Mouse (Mus musculus): ENCODE results near the gene Ugt1a2. TPM values are rescaled to one million over a fixed set of nuclear protein-coding genes. Genes with fewer than 3 reads are reported as not detected.

Ugt1a2 gene
- polyA plus RNA-seq, 1 experiment from 2014 or later: not detected

DNA sequence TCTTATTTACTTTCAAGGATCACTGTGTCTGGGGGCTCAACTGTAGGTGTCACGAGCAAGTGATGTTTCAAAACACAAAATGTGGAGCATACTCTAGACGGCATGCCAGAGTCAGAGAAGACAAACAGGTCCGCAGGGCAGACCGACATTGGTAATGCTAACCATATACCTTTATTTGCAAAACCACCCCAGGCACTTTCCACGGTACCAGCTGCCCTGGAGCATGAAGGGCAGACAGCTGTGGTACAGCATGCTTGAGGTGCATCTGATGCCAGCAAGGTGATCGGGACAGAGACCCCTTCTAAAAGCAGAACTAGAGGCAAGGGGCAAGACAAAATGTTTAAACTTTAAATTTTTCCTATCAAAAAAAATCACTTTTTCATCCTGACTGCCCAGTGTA, 62.6 kb downstream of the Ugt1a2 start:
- no peak overlapping the region for H3K27ac ChIP-seq (ENCODE audit: low read length)
- no peak overlapping the region for H3K4me2 ChIP-seq (ENCODE audit: low read depth, low read length)
- H3K4me1 ChIP-seq (replicated peaks; ENCODE audit: control insufficient read depth, insufficient read depth, low read length): no peaks in the 10 kb centered on the region
- H3K36me3 ChIP-seq (ENCODE audit: control insufficient read depth, insufficient read depth, low read length): peaks cover 85% of the 10 kb centered on the region
- no peak overlapping the region for H3K9ac ChIP-seq (ENCODE audit: low read length)
- H3K9me3 ChIP-seq (ENCODE audit: control insufficient read depth, low read length): no peaks in the 10 kb centered on the region
- no peak for ATAC-seq (ENCODE audit: low read depth)
- no peak overlapping the region for H3K4me3 ChIP-seq (ENCODE audit: low read length)
- 73% methylated on average over 6 of the region's 6 CpGs for WGBS
- H3K27me3 ChIP-seq (ENCODE audit: control insufficient read depth, insufficient read depth, low read depth, low read length): no peaks in the 10 kb centered on the region

DNA sequence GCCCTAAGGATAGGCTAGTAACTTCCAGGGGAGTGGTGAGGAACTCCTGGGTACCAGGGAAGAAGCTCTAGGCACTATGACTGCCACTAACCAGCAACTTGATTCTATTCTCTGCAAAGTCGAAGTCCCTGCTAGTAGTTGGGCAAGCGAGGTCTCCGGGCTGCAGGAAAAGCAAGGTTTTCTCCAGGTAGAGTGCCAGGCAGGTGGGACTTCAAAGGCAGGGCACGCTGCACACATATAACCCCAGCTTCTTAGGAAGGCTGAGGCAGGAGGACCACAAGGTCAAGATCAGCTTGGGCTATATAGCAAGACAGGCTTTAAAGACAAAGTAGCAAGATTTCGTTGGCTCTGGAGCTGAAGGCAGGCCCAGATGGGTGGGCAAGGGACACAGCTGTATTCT, 63.4 kb downstream of the Ugt1a2 start:
- H3K4me2 ChIP-seq (ENCODE audit: low read depth, low read length): no peak overlapping the region
- H3K36me3 ChIP-seq (ENCODE audit: control insufficient read depth, insufficient read depth, low read length): peaks cover 93% of the 10 kb centered on the region
- H3K9me3 ChIP-seq (ENCODE audit: control insufficient read depth, low read length): no peaks in the 10 kb centered on the region
- no peaks in the 10 kb centered on the region for H3K27me3 ChIP-seq (ENCODE audit: control insufficient read depth, insufficient read depth, low read depth, low read length)
- H3K9ac ChIP-seq (ENCODE audit: low read length): no peak overlapping the region
- ATAC-seq (ENCODE audit: low read depth): no peak
- no peaks in the 10 kb centered on the region for H3K4me1 ChIP-seq (replicated peaks; ENCODE audit: control insufficient read depth, insufficient read depth, low read length)
- no peak overlapping the region for H3K27ac ChIP-seq (ENCODE audit: low read length)
- H3K4me3 ChIP-seq (ENCODE audit: low read length): no peak overlapping the region
- 90% methylated on average over 5 of the region's 5 CpGs for WGBS

DNA sequence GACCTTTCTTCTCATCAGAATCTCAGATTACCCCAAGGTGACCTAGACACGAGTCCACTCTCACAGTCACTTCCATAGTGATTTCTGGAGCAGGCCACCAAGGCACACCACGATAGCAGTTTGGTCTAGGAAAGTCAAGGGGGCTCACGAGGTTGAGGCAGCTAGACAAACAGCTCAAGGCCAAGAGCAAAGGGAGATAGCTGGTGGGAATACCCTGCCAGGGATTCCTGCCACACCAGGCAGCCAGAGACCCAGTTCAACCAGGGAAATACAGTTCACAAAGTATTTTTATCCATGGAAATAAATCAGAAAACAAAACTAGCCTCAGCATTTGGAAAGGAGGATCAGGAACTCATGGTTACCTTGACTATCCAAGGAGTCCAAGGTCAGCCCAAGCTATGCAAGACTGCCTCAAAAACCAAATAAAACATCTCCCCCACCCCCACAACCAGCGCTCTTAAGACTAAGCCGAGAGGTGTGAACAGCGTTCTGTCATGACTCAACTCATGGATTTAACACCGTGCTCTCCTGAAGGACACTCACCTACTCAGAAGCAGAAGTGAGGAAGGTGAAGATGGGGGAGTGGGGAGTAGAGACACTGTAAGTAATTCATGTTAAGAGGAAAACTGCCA, 64.0 kb downstream of the Ugt1a2 start:
- 80% methylated on average over 7 of the region's 7 CpGs for WGBS
- Histone ChIP-seq H3K9ac (ENCODE audit: low read length) (no peak overlapping the region), H3K4me1 (replicated peaks; ENCODE audit: control insufficient read depth, insufficient read depth, low read length) (no peaks in the 10 kb centered on the region), H3K27me3 (ENCODE audit: control insufficient read depth, insufficient read depth, low read depth, low read length) (no peaks in the 10 kb centered on the region), H3K9me3 (ENCODE audit: control insufficient read depth, low read length) (no peaks in the 10 kb centered on the region), H3K4me2 (ENCODE audit: low read depth, low read length) (no peak overlapping the region), H3K27ac (ENCODE audit: low read length) (no peak overlapping the region), H3K36me3 (ENCODE audit: control insufficient read depth, insufficient read depth, low read length) (peaks cover 99% of the 10 kb centered on the region), H3K4me3 (ENCODE audit: low read length) (no peak overlapping the region)
- ATAC-seq (ENCODE audit: low read depth): no peak

DNA sequence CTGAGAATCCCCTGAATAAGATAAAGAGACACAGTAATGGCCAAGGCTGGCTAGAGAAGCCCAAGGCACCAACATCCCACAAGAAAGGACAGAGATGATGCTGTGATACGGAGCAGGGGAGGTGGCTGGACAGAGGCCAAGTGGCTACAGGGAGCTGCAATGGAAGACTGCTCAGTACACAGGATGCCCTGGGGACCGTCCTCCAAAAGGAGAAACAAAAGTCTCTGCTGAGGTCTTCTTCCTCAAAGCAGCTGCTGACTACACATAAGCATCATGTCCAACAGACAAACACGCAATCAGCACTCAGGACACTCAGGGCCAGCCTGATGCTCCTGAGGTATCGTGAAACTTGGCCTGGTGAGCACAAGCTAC, 64.5 kb downstream of the Ugt1a2 start:
- no peak overlapping the region for H3K4me2 ChIP-seq (ENCODE audit: low read depth, low read length)
- H3K27me3 ChIP-seq (ENCODE audit: control insufficient read depth, insufficient read depth, low read depth, low read length): no peaks in the 10 kb centered on the region
- H3K4me1 ChIP-seq (replicated peaks; ENCODE audit: control insufficient read depth, insufficient read depth, low read length): no peaks in the 10 kb centered on the region
- H3K4me3 ChIP-seq (ENCODE audit: low read length): no peak overlapping the region
- WGBS: 77% methylated on average over 4 of the region's 4 CpGs
- peaks cover 100% of the 10 kb centered on the region for H3K36me3 ChIP-seq (ENCODE audit: control insufficient read depth, insufficient read depth, low read length)
- no peak overlapping the region for H3K9ac ChIP-seq (ENCODE audit: low read length)
- no peak overlapping the region for H3K27ac ChIP-seq (ENCODE audit: low read length)
- no peak for ATAC-seq (ENCODE audit: low read depth)
- no peaks in the 10 kb centered on the region for H3K9me3 ChIP-seq (ENCODE audit: control insufficient read depth, low read length)

- 88% methylated on average over 13 of the region's 13 CpGs for WGBS
- H3K36me3 ChIP-seq (ENCODE audit: control insufficient read depth, insufficient read depth, low read length): peaks cover 89% of the 10 kb centered on the region
- no peak overlapping the region for H3K4me2 ChIP-seq (ENCODE audit: low read depth, low read length)
- H3K27me3 ChIP-seq (ENCODE audit: control insufficient read depth, insufficient read depth, low read depth, low read length): no peaks in the 10 kb centered on the region
- H3K9me3 ChIP-seq (ENCODE audit: control insufficient read depth, low read length): no peaks in the 10 kb centered on the region
- no peak overlapping the region for H3K9ac ChIP-seq (ENCODE audit: low read length)
- H3K27ac ChIP-seq (ENCODE audit: low read length): no peak overlapping the region
- no peak overlapping the region for H3K4me3 ChIP-seq (ENCODE audit: low read length)
- no peaks in the 10 kb centered on the region for H3K4me1 ChIP-seq (replicated peaks; ENCODE audit: control insufficient read depth, insufficient read depth, low read length)
- no peak for ATAC-seq (ENCODE audit: low read depth)
Observed at GRCm38 (mm10) chr1:88266123-88266522, 65.7 kb downstream of the Ugt1a2 start.

DNA sequence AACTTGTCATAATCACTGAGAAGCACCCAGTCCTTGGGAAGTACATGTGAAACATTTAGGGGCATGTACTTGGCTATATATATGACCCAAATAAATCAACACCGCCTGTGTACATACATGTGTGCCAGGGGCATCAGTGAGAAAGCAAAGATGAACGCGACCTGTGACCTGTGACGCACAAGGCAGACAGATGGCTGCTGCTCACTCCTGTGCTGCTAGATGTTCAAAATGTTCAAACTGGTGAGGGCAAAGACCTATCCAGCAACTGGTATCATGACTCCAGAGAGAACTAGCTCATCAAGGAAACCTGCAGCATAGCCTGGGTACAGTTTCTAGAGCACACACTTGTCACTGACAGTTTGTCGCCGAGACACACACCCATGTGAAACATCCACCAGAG, 67.1 kb downstream of the Ugt1a2 start:
- peaks cover 88% of the 10 kb centered on the region for H3K36me3 ChIP-seq (ENCODE audit: control insufficient read depth, insufficient read depth, low read length)
- H3K27me3 ChIP-seq (ENCODE audit: control insufficient read depth, insufficient read depth, low read depth, low read length): no peaks in the 10 kb centered on the region
- no peak overlapping the region for H3K4me3 ChIP-seq (ENCODE audit: low read length)
- no peak overlapping the region for H3K4me2 ChIP-seq (ENCODE audit: low read depth, low read length)
- WGBS: 92% methylated on average over 6 of the region's 6 CpGs
- ATAC-seq (ENCODE audit: low read depth): no peak
- no peak overlapping the region for H3K9ac ChIP-seq (ENCODE audit: low read length)
- H3K4me1 ChIP-seq (replicated peaks; ENCODE audit: control insufficient read depth, insufficient read depth, low read length): no peaks in the 10 kb centered on the region
- H3K27ac ChIP-seq (ENCODE audit: low read length): no peak overlapping the region
- H3K9me3 ChIP-seq (ENCODE audit: control insufficient read depth, low read length): no peaks in the 10 kb centered on the region

GRCm38 (mm10) chr1:88268070-88268469, 67.7 kb downstream of the Ugt1a2 start:
- no peak for ATAC-seq (ENCODE audit: low read depth)
- Histone ChIP-seq H3K4me3 (ENCODE audit: low read length) (no peak overlapping the region), H3K27ac (ENCODE audit: low read length) (no peak overlapping the region), H3K4me2 (ENCODE audit: low read depth, low read length) (no peak overlapping the region), H3K36me3 (ENCODE audit: control insufficient read depth, insufficient read depth, low read length) (peaks cover 87% of the 10 kb centered on the region), H3K9me3 (ENCODE audit: control insufficient read depth, low read length) (no peaks in the 10 kb centered on the region), H3K9ac (ENCODE audit: low read length) (no peak overlapping the region), H3K27me3 (ENCODE audit: control insufficient read depth, insufficient read depth, low read depth, low read length) (no peaks in the 10 kb centered on the region), H3K4me1 (replicated peaks; ENCODE audit: control insufficient read depth, insufficient read depth, low read length) (no peaks in the 10 kb centered on the region)
- 80% methylated on average over 6 of the region's 6 CpGs for WGBS

Other genes with a start within 250 kb of the Ugt1a2 start
- 35.4 and 36.3 TPM in 2 replicates for gene Usp40, start 192.1 kb upstream of the Ugt1a2 start, polyA plus RNA-seq (2015; fragmentation: Nextera tagmentation; extraction: Ambion mirVana)
- not detected in 2 replicates for gene Ugt1a10, start 145.2 kb upstream of the Ugt1a2 start, polyA plus RNA-seq (2015; fragmentation: Nextera tagmentation; extraction: Ambion mirVana)
- gene Ugt1a9, start 129.8 kb upstream of the Ugt1a2 start, polyA plus RNA-seq (2015; fragmentation: Nextera tagmentation; extraction: Ambion mirVana): not detected in 2 replicates
- gene Ugt1a8, start 112.8 kb upstream of the Ugt1a2 start, polyA plus RNA-seq (2015; fragmentation: Nextera tagmentation; extraction: Ambion mirVana): not detected in 2 replicates
- gene Ugt1a7c, start 105.5 kb upstream of the Ugt1a2 start, polyA plus RNA-seq (2015; fragmentation: Nextera tagmentation; extraction: Ambion mirVana): 2.3 TPM in 2 replicates
- gene Ugt1a6b, start 97.3 kb upstream of the Ugt1a2 start, polyA plus RNA-seq (2015; fragmentation: Nextera tagmentation; extraction: Ambion mirVana): 0.43 and 0.94 TPM in 2 replicates
- 3.7 and 3.9 TPM in 2 replicates for gene Ugt1a6a, start 65.8 kb upstream of the Ugt1a2 start, polyA plus RNA-seq (2015; fragmentation: Nextera tagmentation; extraction: Ambion mirVana)
- not detected in 2 replicates for gene Ugt1a5, start 34.6 kb upstream of the Ugt1a2 start, polyA plus RNA-seq (2015; fragmentation: Nextera tagmentation; extraction: Ambion mirVana)
- 4.1 and 6.5 TPM in 2 replicates for gene Dnajb3, start 5.2 kb downstream of the Ugt1a2 start, polyA plus RNA-seq (2015; fragmentation: Nextera tagmentation; extraction: Ambion mirVana)
- gene Ugt1a1, start 11.4 kb downstream of the Ugt1a2 start, polyA plus RNA-seq (2015; fragmentation: Nextera tagmentation; extraction: Ambion mirVana): not detected in 2 replicates
- gene Mroh2a, start 26.4 kb downstream of the Ugt1a2 start, polyA plus RNA-seq (2015; fragmentation: Nextera tagmentation; extraction: Ambion mirVana): 1.0 and 1.7 TPM in 2 replicates
- gene Hjurp, start 77.0 kb downstream of the Ugt1a2 start, polyA plus RNA-seq (2015; fragmentation: Nextera tagmentation; extraction: Ambion mirVana): 184 and 186 TPM in 2 replicates
- gene Trpm8, start 77.1 kb downstream of the Ugt1a2 start, polyA plus RNA-seq (2015; fragmentation: Nextera tagmentation; extraction: Ambion mirVana): 0.04 TPM in 1 of 2 replicates, not detected in the other
- gene Spp2, start 206.4 kb downstream of the Ugt1a2 start, polyA plus RNA-seq (2015; fragmentation: Nextera tagmentation; extraction: Ambion mirVana): 0.60 and 7.5 TPM in 2 replicates